Mouse (Mus musculus) heart, adult 18-20 months (tissue): ENCODE data around the gene Dcun1d4. TPM values are rescaled to one million over a fixed set of nuclear protein-coding genes. Genes with fewer than 3 reads are reported as not detected.
A peak's percentile ranks its signal among the peaks of the same experiment; 100 is the strongest.

Source experiments
- DNase-seq, 2 experiments: peaks; one replicate each; pipeline ENCODE4 v3.0.0; 2021 to 2022; ENCODE audit warnings: mixed read lengths in 1 of 2
- total RNA-seq, 2 experiments: library from RNA; stranded (reverse); gene quantifications; 2 replicates each; pipeline ENCODE4 v1.2.3; 2021

Gene Dcun1d4
- total RNA-seq, 2 experiments from 2014 or later: 16.3 to 18.8 TPM

- DNase-seq: peak; percentile 13 to 15
Measured at GRCm38 (mm10) chr5:73598943-73599695, 118.3 kb downstream of the Dcun1d4 start.

DNA sequence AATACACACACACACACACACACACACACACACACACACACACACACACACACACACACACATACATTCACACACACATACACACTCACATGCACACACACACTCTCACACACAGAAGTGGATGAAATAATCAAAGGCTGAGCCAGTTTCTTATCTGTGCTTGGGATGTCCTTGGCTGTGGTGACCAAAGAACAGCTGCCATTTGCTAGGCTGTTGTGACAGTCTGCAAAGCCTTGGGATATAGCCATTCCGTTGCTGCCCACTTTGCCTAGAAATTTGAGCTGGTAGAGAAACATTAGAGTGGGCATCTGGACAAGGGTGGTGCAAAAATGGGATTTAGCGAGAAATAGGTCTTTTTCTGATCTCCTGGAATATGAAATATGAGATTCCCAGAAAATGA lies 119.2 kb downstream of the Dcun1d4 start:
- DNase-seq: peak; percentile 35 to 44

- DNase-seq: no peak
Measured at GRCm38 (mm10) chr5:73601361-73601763, 120.6 kb downstream of the Dcun1d4 start.

DNA sequence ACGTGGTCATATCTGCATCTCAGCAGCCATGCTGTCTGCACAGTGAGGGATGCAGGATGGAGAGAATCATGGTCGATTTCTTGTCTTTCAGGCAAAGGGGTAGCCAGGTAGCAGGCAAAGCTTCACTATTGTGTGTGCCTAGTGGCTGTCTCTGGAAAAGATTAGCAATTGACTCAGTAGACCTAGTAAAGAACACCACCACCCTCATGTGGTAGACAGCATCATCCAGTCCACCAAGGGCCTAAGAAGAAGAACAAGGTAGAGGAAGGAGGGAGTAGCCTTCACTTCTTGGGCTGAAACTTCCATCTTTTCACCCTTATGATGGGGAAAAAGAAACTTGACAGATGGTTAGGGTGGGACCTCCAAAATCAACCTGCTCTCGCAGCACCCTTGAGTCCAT lies 122.1 kb downstream of the Dcun1d4 start:
- DNase-seq: no peak

DNA sequence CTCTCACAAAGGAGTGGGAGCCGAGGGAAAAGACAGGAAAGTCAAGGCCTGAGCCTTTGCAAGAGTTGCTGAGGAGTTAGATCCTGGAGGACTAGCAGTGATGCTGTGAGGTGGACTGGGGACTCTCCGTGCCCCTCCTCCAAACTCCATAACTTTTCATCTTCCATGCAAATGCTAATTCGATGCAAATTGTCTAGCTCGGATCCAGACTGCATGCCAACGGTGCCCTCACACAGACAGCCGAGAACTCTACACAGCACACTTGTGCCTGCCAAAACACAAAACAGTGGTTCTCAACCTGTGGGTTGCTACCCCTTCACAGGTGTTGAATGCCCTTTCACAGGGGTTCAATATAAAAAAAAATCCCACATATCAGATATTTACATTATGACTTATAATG lies 123.7 kb downstream of the Dcun1d4 start:
- no peak for DNase-seq

DNA sequence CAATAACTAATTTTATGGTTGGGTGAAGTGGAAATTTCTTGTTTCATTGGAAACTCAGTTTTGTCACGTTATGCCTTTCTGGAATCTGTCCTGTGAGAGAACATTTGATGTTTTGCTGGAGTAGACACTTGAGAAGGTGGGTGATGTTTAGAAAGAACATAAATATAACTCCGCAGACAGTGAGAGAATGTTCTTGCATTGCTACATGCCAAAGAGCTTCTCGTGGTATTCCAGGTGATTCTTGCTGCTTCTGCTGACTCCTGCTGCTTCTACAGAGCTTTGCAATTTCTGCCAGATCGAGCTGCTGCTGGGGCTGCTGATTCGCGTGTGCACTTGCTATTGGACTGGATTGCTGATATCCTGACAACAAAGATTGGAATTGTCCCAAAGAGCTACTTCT lies 124.2 kb downstream of the Dcun1d4 start:
- DNase-seq: no peak

Other genes with a start within 250 kb of the Dcun1d4 start
- 10 to 100 TPM; 28.8 to 40.5 TPM for gene Fryl, start 224.4 kb upstream of the Dcun1d4 start, total RNA-seq
- gene Ociad1, start 188.2 kb upstream of the Dcun1d4 start, total RNA-seq: 100 to 1,000 TPM; 259 to 269 TPM
- 10 to 100 TPM; 12.9 to 13.5 TPM for gene Ociad2, start 140.0 kb upstream of the Dcun1d4 start, total RNA-seq
- not detected for gene Cwh43, start 74.9 kb upstream of the Dcun1d4 start, total RNA-seq
- gene Lrrc66, start 151.5 kb downstream of the Dcun1d4 start, total RNA-seq: not detected
- gene Sgcb, start 166.8 kb downstream of the Dcun1d4 start, total RNA-seq: 100 to 1,000 TPM; 105 to 115 TPM
- gene Spata18, start 170.4 kb downstream of the Dcun1d4 start, total RNA-seq: 1 to 10 TPM in 1 of 2 experiments, not detected in 1; 1.3 TPM